Mouse (Mus musculus) G1E (cell line): ENCODE measurements around the gene Gm1043.

Experiments used
- CTCF ChIP-seq: IDR thresholded peaks from 2 replicates; pipeline ENCODE4 v1.5.1; 2012; ENCODE audit warnings: low read depth, low read length, inconsistent platforms, mixed read lengths
- POLR2AphosphoS5 ChIP-seq: IDR thresholded peaks from 2 replicates; pipeline ENCODE4 v1.6.1; 2012; ENCODE audit warnings: low read depth, low read length, inconsistent platforms; ENCODE audit not compliant: insufficient replicate concordance
- TAL1 ChIP-seq: conservative IDR thresholded peaks from 2 replicates; pipeline ENCODE4 v1.6.1; 2012; ENCODE audit warnings: low read depth, low read length, inconsistent platforms, mixed read lengths

DNA sequence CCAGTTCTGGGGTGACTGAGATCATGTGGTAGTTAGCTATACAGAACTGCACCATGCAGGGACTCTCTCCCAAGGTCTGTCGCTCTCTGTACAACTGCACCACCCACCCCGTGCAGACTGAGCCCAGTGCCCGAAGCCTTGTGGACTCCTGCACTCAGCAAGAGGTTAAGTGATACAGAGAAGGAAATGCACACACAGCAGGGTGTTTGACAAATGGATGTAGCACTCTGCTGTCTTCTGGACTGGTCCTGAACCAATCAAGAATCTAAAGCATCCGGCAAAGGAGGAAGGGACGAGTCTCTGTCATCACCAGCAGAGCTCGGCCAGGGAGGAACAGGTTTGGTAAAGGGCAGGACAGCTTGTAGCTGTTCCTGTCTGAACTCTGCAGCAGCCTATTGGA lies 12.4 kb downstream of the Gm1043 start:
- TF ChIP-seq CTCF = no peak
- TF ChIP-seq POLR2AphosphoS5 = no peak
- TF ChIP-seq TAL1 = no peak
